Mouse (Mus musculus) common myeloid progenitor, adult 5-6 weeks (primary cell): Measurements from ENCODE around the gene Trp53tg5. TPM values are rescaled to one million over a fixed set of nuclear protein-coding genes. Genes with fewer than 3 reads are reported as not detected.

ENCODE experiments used
- ATAC-seq: replicated peaks from 2 replicates; pipeline ENCODE4 v1.8.0; 2016; ENCODE audit warnings: low read depth, mild to moderate bottlenecking, moderate TSS enrichment, inconsistent platforms; ENCODE audit not compliant: poor library complexity, severe bottlenecking
- total RNA-seq: library from RNA; stranded (forward); fragments of 200-1000, 187-1606 nt; gene quantifications from 2 replicates; pipeline ENCODE4 v1.2.3, GENCODE M21; 2017

Trp53tg5 gene
- total RNA-seq, result not detected in 2 replicates

- no peak for ATAC-seq
Measured at GRCm38 (mm10) chr2:164473624-164474023, at the start of gene Trp53tg5. Gene Trp53tg5, minus strand, starts transcription at chr2:164473724.

DNA sequence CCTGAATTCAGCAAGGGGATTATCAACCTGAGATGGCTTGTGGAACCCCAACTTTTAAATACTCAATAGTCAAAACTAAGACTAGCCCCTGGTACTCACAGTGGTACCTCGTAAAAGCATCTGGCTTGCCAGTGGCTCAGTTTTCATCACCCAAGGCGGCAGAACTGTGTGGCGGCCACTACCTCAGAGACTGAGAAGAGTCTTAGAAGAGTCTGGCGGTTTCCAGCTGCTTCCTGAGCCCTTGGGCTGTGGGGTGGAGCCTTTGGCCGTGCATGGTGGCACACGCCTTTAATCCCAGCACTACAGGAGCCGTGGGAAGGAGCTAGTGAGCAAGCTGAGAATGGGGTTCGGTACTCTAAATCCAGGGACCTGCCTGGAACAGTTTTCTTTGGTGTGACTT is 48.8 kb upstream of the Trp53tg5 start:
- peak; percentile 48 for ATAC-seq

GRCm38 (mm10) chr2:164521841-164522240 is 48.3 kb upstream of the Trp53tg5 start:
- ATAC-seq, result peak; percentile 83

DNA sequence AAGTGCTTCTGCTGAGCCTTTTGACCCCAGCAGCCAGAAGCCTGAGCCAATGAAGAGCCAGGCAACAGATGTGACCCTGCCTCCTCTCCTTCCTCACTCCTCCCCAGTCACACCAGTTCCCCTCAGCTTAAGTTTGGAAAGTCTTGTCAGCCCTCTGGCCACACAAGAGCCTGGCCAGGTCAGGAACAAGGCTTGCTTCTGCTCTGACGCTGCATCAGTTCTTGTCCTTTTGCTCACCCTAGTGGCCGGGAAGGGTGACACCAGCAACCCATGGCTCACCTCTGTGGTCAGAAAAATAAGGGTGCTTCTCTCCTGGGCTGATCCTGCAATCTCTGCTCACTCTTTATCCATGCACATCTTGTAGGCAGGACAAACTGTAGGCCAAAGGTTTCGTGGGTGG is 47.3 kb upstream of the Trp53tg5 start:
- peak; percentile 48 for ATAC-seq

DNA sequence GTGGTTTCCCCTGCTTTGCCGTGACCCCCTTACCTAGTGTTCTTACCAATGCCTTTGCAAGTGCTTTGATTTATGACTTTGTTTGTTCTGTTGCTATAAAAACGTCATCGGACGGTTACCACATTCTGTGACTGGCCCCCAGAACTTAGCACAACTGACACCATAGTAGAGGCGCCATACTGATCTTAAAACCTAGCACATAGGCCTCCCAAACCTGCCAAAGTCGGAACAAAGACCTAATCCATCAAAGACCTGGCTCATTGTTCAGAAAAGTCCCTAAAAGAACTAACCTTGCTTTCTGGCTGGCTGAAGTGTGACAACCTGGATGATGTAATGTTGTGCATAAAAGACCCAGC is 45.6 kb upstream of the Trp53tg5 start:
- ATAC-seq, result no peak

- no peak for ATAC-seq
Measured at GRCm38 (mm10) chr2:164518266-164519170, 45.0 kb upstream of the Trp53tg5 start.

GRCm38 (mm10) chr2:164517485-164518221 is 44.1 kb upstream of the Trp53tg5 start:
- peak; percentile 50; the same call in 1 of the 2 replicates for ATAC-seq

GRCm38 (mm10) chr2:164516592-164516991 is 43.1 kb upstream of the Trp53tg5 start:
- no peak for ATAC-seq

GRCm38 (mm10) chr2:164515897-164516296 is 42.4 kb upstream of the Trp53tg5 start:
- no peak for ATAC-seq

DNA sequence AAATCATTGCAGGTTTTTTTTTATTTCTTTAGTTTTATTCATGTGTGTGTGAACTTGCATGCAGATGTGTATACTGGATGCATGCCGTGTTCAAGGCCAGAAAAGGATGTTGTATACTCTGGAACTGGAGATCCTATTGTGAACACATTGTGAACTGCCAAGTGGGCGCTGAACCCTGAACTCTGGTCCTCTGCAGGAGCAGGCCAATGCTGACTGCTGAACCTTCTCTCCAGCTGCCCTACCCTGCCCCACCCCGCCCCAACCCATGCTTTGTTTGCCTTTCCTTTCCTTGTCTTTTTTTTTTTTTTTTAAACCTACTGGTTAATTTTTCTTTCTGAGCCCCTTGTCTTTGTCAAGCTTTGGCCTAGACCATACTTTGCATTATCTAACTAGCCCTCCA is 41.4 kb upstream of the Trp53tg5 start:
- no peak for ATAC-seq

- no peak for ATAC-seq
Measured at GRCm38 (mm10) chr2:164513389-164513788, 39.9 kb upstream of the Trp53tg5 start.

DNA sequence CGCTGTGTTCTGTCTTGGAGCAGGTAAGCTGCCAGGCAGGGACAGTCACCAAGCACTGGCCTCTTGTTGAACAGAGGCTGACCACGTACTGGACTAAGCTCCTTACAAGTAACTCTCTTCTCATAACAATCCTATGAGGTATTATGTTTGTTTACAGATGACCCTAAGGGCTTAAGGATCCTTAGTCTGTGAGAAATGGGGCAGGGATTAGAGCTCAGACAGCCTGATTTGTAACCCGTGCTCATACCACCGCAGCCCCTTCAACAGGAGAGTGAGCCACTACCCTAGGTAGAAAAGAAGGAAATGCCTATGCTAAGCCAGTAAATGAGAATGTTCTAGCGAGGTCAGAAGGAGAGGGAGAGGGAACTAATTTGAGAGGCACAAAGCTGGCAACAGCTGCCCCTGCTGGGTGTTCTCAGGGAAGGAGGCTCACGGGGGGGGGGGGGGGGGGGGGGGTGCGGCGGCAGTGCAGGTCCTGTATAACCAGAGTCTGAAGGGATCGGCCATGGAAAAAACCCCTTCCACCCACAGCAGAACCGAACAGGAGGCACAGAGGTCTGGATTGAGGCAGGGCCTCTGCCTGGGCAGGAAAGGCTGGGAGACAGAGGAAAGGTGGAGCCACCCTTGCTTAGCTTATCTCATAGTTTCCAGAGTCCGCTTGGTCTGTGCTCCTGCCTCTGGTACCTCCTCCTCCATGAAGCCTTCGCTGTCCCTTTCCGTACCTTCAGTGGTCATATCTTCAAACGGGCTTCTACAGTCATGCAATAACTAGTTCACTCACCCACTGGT is 38.8 kb upstream of the Trp53tg5 start:
- ATAC-seq, result no peak

- no peak for ATAC-seq
Measured at GRCm38 (mm10) chr2:164510621-164511190, 37.2 kb upstream of the Trp53tg5 start.

GRCm38 (mm10) chr2:164507811-164508210 is 34.3 kb upstream of the Trp53tg5 start:
- no peak for ATAC-seq

DNA sequence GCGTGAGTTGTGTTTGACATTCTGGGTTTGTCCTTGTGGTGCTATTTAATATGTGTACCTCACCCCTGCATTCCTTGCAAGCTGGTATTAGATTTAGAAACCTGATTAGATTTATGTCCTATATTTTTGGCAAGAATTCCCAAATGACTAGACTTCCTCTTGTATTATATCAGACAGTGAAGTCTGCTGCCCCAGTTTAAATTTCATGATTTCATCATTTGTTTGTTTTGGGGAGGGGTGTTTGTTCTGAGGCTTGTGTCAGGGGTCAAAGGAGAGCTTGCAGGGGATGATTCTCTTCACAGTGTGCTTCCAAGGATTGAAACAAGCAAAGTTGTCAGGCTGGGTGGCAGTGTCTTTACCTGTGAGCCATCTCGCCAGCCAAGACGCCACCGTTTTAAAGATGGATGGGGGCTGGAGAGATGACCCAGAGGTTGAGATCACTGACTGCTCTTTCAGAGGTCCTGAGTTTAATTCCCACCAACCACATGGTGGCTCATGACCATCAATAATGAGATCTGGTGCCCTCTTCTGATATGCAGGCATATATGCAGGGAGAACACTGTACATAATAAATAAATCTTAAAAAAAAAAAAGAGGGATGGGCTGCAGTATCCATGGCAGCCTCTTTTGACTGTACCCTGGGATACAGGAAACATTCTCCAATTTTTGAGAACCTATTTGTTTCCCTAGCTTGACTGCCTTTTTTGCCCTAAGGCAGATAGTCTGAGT is 32.3 kb upstream of the Trp53tg5 start:
- ATAC-seq, result no peak

GRCm38 (mm10) chr2:164504919-164505318 is 31.4 kb upstream of the Trp53tg5 start:
- no peak for ATAC-seq

- no peak for ATAC-seq
Measured at GRCm38 (mm10) chr2:164500511-164500910, 27.0 kb upstream of the Trp53tg5 start.

- ATAC-seq, result no peak
Measured at GRCm38 (mm10) chr2:164499317-164499716, 25.8 kb upstream of the Trp53tg5 start.

DNA sequence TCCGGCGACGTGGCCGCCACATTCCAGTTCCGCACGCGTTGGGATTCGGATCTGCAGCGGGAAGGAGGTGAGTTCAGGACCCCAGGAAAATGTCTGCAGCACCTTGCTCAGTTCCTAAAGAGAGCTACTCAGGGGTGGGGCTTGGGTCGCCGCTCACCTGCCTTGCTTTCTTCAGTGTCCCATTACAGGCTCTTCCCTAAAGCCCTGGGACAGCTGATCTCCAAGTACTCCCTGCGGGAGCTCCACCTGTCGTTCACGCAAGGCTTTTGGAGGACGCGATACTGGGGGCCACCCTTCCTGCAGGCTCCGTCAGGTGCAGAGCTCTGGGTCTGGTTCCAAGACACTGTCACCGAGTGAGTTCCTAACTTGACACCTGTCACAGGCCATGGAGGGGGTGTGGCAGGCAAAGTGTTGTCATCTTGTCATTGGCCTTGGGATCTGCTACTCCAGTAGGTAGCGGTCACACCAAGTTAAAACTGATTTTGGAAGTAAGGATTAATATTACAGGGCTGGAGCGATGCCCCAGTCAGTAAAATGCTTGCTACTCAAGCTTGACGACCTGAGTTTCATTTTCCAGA is 24.3 kb upstream of the Trp53tg5 start:
- peak; percentile 17 for ATAC-seq
